Mouse (Mus musculus) adrenal gland, adult (tissue): ENCODE measurements at regions not wholly inside any gene's neighbourhood (a gene's known extent, or its start where the extent isn't known, plus 50 kb on each side); places are given as distances from the start of the nearest gene placed in this dataset.
A peak's percentile ranks its signal among the peaks of the same experiment; 100 is the strongest.

Source experiments
- DNase-seq, 2 experiments: peaks; one replicate each; pipeline ENCODE4 v3.0.0; 2022 to 2023; ENCODE audit warnings: low spot score in 1 of 2; ENCODE audit not compliant: inconsistent age in 2 of 2

- no peak for DNase-seq
Measured at GRCm38 (mm10) chrX:156598070-156598469, 817.0 kb downstream of the Phex start.

GRCm38 (mm10) chrX:156594735-156595134, 820.4 kb downstream of the Phex start:
- DNase-seq, result peak; percentile 21 to 52
